ENCODE assay signal across 10 mouse cellular contexts in genomic region chr8:61359851-61360272, GRCm38 (mm10).
DNase-seq lines count a peak whose midpoint lies in the region; ATAC-seq and TF ChIP-seq lines count a peak whose summit lies in the region.
"Had no signal": no experiment of that assay in that cellular context is flagged by ENCODE, and none has a peak within 500 bp of the region (broad histone marks: within the 10 kb centered on the region; RNA-seq: fewer than 3 reads in every experiment).

No protein-coding gene starts in this region.

- peaks cover 16% of the 10 kb centered on the region for H3K4me1 ChIP-seq in heart, embryonic 16.5 days (ENCODE audit: control insufficient read depth, insufficient read depth, low read length)
- H3K4me1 ChIP-seq in heart, adult 2 months (ENCODE audit: control insufficient read depth, insufficient read depth, low read length): no peaks in the 10 kb centered on the region
- 0 out of 2 replicates have a peak, but pooled peaks cover 6% of the 10 kb centered on the region for H3K4me1 ChIP-seq in hindbrain, postnatal 0 days (ENCODE audit: insufficient read depth, low read length)
- H3K4me1 ChIP-seq in midbrain, embryonic 16.5 days (ENCODE audit: control insufficient read depth, insufficient read depth, low read length): peaks cover 4% of the 10 kb centered on the region

- H3K4me3 ChIP-seq in heart, embryonic 16.5 days (ENCODE audit: low read length): peak overlapping the region; percentile 8; the same call in 1 of the 2 replicates
- H3K4me3 ChIP-seq in heart, adult 2 months: no peak overlapping the region
- H3K4me3 ChIP-seq in hindbrain, postnatal 0 days (ENCODE audit: low read length): no peak overlapping the region
- no peak overlapping the region for H3K4me3 ChIP-seq in midbrain, embryonic 16.5 days (ENCODE audit: low read depth, low read length)

- intact Hi-C loops in heart, adult 2 months (cut with DNase I): no loop called here

- peak overlapping the region; percentile 53 for H3K4me2 ChIP-seq in heart, embryonic 16.5 days (ENCODE audit: low read depth, low read length)
- no peak overlapping the region for H3K4me2 ChIP-seq in hindbrain, postnatal 0 days (ENCODE audit: low read depth, low read length)
- no peak overlapping the region for H3K4me2 ChIP-seq in midbrain, embryonic 16.5 days (ENCODE audit: low read length)
- H3K4me2 ChIP-seq: liver, embryonic 11.5 days had no signal

- WGBS in heart, embryonic 16.5 days: 42% methylated on average over 10 of the region's 10 CpGs
- 64% methylated on average over 10 of the region's 10 CpGs for WGBS in heart, adult 2 months
- 26% methylated on average over 10 of the region's 10 CpGs for WGBS in hindbrain, postnatal 0 days
- WGBS in midbrain, embryonic 16.5 days: 36% methylated on average over 10 of the region's 10 CpGs

- H3K79me2 ChIP-seq in heart, adult 2 months (replicated peaks; ENCODE audit: control insufficient read depth, insufficient read depth, low read length): no peaks in the 10 kb centered on the region

- no peak for TF ChIP-seq CTCF in heart, adult 2 months (IDR thresholded peaks at IDR 0.05)
- no peak for TF ChIP-seq CTCF in hindbrain, postnatal 0 days (IDR thresholded peaks at IDR 0.05; ENCODE audit: low read depth)

- no peaks in the 10 kb centered on the region for H3K9me3 ChIP-seq in heart, embryonic 16.5 days (replicated peaks; ENCODE audit: control insufficient read depth, low read length)
- H3K9me3 ChIP-seq in hindbrain, postnatal 0 days (ENCODE audit: low read length): no peaks in the 10 kb centered on the region
- no peaks in the 10 kb centered on the region for H3K9me3 ChIP-seq in midbrain, embryonic 16.5 days (replicated peaks; ENCODE audit: control insufficient read depth, low read length, poor library complexity, severe bottlenecking)
- H3K9me3 ChIP-seq: G1E had no signal

- no peak for TF ChIP-seq POLR2A in heart, adult 2 months (IDR thresholded peaks at IDR 0.05; ENCODE audit: insufficient read depth, low read depth, low read length)

- H3K27me3 ChIP-seq in heart, embryonic 16.5 days (ENCODE audit: control insufficient read depth, insufficient read depth, low read length): no peaks in the 10 kb centered on the region
- no peaks in the 10 kb centered on the region for H3K27me3 ChIP-seq in heart, adult 2 months (ENCODE audit: control insufficient read depth, insufficient read depth, low read length)
- H3K27me3 ChIP-seq in hindbrain, postnatal 0 days (ENCODE audit: insufficient read depth, low read length): no peaks in the 10 kb centered on the region
- H3K27me3 ChIP-seq in midbrain, embryonic 16.5 days (ENCODE audit: control insufficient read depth, insufficient read depth, low read depth, low read length): no peaks in the 10 kb centered on the region

- no peak overlapping the region for H3K27ac ChIP-seq in heart, embryonic 16.5 days (ENCODE audit: low read length)
- H3K27ac ChIP-seq in heart, adult 2 months: no peak overlapping the region
- no peak overlapping the region for H3K27ac ChIP-seq in hindbrain, postnatal 0 days
- no peak overlapping the region for H3K27ac ChIP-seq in midbrain, embryonic 16.5 days (ENCODE audit: low read length)

- 0 out of 2 replicates have a peak overlapping the region, but pooled peaks have one; percentile 5 for H3K9ac ChIP-seq in heart, embryonic 16.5 days (ENCODE audit: low read length)
- H3K9ac ChIP-seq in heart, adult 2 months (ENCODE audit: low read depth, low read length): no peak overlapping the region
- no peak overlapping the region for H3K9ac ChIP-seq in hindbrain, postnatal 0 days (replicated peaks; ENCODE audit: low read length)
- no peak overlapping the region for H3K9ac ChIP-seq in midbrain, embryonic 16.5 days (ENCODE audit: low read depth, low read length)

- no peak for TF ChIP-seq EP300 in heart, adult 2 months (IDR thresholded peaks at IDR 0.05; ENCODE audit: insufficient read depth, low read depth, low read length)

- no peak for DNase-seq in heart, adult 2 months
- peak; percentile 23 for DNase-seq in Muller cell, postnatal 12 days (ENCODE audit: inconsistent ontology term)
- DNase-seq in hindbrain, postnatal 0 days (ENCODE audit: low spot score): no peak
- peak; percentile 32 for DNase-seq in neural tube, embryonic 10.5 days (ENCODE audit: extremely low spot score, low spot score)
- DNase-seq in cerebellum, adult 11-12 months: no peak
- DNase-seq in urinary bladder, adult 18-20 months (ENCODE audit: low spot score in 2 of 2): no peak

- 0 out of 2 replicates have a peak, but pooled peaks have one; percentile 23 for ATAC-seq in heart, embryonic 16.5 days (replicated peaks; ENCODE audit: extremely low read depth, insufficient read depth, low FRiP score)
- peak; percentile 43; the same call in 1 of the 2 replicates for ATAC-seq in hindbrain, postnatal 0 days
- no peak for ATAC-seq in midbrain, embryonic 16.5 days

- H3K36me3 ChIP-seq in heart, embryonic 16.5 days (ENCODE audit: control insufficient read depth, insufficient read depth): 0 out of 2 replicates have a peak, but pooled peaks cover 4% of the 10 kb centered on the region
- H3K36me3 ChIP-seq in heart, adult 2 months (ENCODE audit: control insufficient read depth, insufficient read depth, low read length): no peaks in the 10 kb centered on the region
- H3K36me3 ChIP-seq in hindbrain, postnatal 0 days (ENCODE audit: insufficient read depth, low read length): no peaks in the 10 kb centered on the region; the same call in 1 of the 2 replicates
- 0 out of 2 replicates have a peak, but pooled peaks cover 3% of the 10 kb centered on the region for H3K36me3 ChIP-seq in midbrain, embryonic 16.5 days (ENCODE audit: control insufficient read depth, insufficient read depth, low read length)

Comparison
In these comparisons a context has a peak if more than half of its experiments do, and no peak if none do; other contexts are left out.
1. DNase-seq: peak in Muller cell, postnatal 12 days (single experiment) and neural tube, embryonic 10.5 days (single experiment); none in heart, adult 2 months (0 of 2), hindbrain, postnatal 0 days (single experiment), cerebellum, adult 11-12 months (single experiment) and urinary bladder, adult 18-20 months (0 of 2).